Mouse (Mus musculus) E14TG2a.4 (cell line): ENCODE data around the gene Sec61b.

Experiments
- CTCF ChIP-seq: conservative IDR thresholded peaks from 2 replicates; pipeline ENCODE4 v1.5.1; 2014; ENCODE audit warnings: low read length
- NANOG ChIP-seq: IDR thresholded peaks from 2 replicates; pipeline ENCODE4 v1.6.1; 2014; ENCODE audit warnings: borderline replicate concordance, low read length, mixed read lengths
- POU5F1 ChIP-seq: IDR thresholded peaks from 2 replicates; pipeline ENCODE4 v1.6.1; 2014; ENCODE audit warnings: low read length, borderline replicate concordance

DNA sequence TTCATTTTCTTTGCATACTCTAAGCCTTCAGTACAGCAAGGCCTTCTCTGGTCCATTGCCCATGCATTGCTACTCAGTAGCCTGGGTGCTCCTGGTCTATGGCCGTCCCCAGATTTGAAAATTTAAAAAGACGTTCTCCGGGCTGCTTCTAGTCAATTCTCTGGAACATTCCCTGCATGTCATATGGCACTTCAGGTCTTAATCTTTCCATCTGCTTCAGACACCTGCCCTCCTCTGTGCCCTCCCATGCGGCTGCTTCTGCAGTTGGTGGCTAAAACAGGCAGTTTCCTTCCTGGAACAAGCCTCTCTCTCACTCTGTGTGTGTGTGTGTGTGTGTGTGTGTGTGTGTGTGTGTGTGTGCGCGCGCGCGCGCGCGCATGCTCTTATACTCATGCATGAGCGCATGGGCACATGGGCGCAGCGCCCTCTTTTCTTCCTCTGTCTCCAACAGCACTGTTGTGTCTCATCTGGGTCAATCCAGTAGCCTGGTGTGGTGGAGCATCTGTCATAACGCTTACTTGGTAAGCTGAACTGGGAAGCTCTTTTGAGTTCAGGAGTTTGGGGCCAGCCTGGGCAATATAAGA is 49.1 kb upstream of the Sec61b start:
- TF ChIP-seq CTCF = no peak
- TF ChIP-seq NANOG = no peak
- TF ChIP-seq POU5F1 = no peak
